Mouse (Mus musculus): ENCODE data around the gene Myo5a.

The Myo5a gene

DNA sequence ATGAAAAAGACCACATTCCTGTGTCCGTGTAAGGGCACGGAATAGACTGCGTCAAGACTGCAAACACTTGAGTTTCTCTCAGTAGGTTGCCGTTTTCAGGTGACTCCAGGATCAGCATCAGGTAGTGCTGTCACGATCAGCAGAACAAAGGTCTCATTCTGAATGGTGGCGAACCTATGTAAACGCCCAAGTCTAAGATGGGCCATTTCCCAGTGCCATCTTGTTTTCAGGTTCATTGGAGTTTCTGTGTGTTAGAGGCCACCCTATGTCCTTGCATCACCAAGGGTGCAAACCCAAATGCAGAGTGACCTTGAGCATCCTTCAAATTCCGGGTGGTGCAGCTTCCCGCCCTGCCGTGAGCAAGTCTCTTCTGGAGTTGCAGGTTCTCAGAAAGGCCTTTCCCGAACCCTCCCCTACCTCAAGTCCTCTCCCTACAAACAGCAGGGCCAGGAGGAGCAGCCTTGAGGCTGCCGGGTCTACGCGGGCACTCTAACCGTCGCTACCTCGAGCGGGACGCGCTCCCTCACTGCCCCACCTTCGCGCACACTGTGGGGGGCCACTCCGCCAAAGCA lies at the start of gene Myo5a:
Gene Myo5a (plus strand): TSS at position 559 of the 572 bp plus-strand sequence.
- DNase-seq, result no peak

DNA sequence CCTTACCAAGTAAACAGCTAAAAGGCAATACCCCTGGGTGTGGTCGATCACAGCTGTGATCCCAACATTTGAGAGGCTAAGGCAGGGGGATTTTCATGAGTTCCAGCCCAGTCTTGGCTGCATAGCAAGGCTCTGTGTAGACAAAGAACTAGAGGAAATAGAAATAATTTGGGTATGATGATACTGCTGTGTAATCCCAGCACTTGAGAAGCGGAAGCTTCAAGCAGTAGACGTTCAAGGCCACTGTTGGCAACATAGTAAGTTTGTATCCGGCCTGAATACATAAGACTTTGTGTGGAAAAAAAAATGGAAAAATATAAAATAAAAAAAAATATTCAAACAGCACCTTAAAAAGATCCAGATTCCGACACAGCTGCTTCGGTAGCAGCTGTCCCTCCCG lies 48.3 kb upstream of the Myo5a start:
- no peak for DNase-seq

GRCm38 (mm10) chr9:75023150-75023894 lies 47.5 kb upstream of the Myo5a start:
- no peak for DNase-seq

DNA sequence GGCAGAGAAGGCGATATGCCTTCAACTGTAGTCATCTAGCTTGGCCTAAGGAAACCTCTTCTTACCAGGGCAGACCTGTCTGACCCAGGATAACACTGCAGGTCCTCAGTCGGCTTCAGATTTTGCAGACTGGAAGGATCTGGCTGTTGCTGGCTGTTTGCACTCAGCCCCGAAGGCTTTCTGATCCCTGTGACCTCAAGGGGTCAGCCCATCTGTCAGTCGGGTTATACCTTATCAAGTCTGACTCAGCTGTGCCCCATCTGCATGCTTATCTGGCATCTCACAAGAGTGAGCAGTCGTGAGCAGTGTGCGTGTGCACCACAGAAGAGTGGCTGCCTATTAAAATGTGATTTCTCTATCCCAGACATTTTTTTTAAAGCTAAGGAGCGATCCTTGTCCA lies 46.7 kb upstream of the Myo5a start:
- no peak for DNase-seq

DNA sequence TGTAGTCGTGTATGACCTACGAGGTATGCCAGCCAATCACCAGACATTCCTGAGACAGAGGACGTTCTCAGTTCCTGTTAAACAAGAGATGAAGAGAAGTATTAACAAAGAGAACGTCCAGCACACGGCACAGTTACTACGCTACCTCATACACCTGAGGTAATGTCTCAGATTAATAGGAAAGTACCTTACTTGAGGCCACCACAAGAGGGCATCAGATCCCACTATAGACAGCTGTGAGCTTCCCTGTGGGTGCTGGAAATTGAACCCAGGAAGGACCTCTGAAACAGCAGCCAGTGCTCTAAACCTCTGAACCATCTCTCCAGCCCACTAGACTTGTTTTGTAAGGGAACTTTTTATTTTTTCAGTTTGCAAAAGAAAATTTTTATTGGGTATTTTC lies 45.1 kb upstream of the Myo5a start:
- no peak for DNase-seq

DNA sequence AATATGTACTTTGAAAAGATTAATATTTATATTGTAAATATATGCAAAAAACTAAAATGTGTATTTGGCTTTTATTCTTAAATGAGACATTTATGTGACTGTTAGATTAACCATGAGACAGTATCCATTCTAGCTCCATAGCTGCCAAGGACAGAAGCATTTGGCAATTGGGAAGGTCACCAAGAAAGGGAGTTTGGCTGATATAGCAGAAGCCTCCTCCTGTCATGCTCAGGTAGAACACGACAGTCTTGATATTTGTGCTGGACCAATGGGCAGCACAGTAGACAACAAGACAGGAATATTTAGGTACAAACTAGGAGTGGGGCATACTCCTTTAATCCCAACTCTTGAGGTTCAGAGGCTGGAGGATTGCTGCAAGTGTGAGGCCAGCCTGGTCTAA lies 38.4 kb upstream of the Myo5a start:
- no peak for DNase-seq

- DNase-seq, result no peak
Measured at GRCm38 (mm10) chr9:75033141-75033540, 37.7 kb upstream of the Myo5a start.

GRCm38 (mm10) chr9:75034691-75035090 lies 36.1 kb upstream of the Myo5a start:
- no peak for DNase-seq

DNA sequence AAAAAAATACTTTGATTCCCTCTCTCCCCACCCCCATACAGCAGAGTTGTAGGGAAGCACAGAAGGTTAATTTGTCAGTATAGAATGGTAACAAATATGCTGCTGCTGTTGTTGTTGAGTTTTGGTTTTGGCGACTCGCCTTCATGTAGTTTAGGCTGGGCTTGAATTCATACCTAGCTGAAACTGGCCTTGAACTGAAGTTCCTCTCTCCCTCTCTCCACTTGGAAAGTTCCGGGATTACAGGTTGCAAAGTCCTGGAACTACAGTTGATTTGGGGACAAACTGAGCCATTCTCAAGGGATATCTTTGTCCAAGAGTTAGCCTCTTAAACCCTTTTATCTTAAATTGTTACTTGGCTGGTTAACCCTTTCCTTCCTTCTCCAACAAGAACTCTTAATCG lies 34.9 kb upstream of the Myo5a start:
- DNase-seq, result no peak

DNA sequence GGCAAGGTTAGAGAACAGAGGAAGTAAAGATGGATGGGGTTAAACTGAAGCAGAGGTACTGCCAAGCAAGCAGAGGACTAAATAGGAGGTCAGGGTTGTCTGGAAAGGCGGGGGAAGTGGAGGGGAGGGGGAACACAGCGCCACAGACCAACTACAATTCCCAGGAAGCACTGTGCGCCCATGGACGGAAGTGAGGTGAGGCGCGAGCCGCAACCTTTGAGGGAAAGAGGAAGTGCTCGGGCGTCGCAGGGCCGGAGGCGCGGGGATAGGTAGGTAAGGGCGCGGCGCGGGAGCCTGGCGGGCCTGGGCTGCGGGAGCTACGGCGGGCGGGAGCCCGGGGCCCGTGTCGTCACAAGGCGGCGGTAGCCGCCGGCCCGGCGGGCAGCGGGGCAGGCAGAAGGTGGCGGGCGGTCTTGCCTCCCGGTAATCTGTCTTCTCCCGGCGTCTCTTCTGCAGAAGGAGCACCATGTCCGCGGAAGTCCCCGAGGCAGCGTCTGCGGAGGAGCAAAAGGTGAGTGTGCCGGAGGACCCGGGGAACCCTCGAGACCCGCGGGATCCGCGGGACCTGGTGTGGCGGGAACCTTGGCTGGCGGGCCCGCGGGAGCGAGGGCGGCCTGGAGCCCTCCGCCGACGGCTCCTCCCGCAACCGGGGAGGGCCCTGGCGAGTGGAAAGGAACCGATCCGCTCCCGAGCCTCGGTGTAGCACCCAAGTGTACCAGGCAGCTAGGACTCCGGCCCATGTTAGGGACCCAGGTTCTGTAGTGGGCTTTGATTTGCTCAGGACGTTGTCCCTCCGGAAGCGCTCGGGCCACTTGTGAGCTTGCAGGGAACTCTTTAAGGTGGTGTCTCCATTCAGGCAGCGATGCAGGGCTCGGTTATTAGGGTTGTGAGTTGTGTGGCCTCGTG lies 33.1 kb upstream of the Myo5a start, which contains the start of gene Arpp19:
Gene Arpp19 (plus strand): TSS at position 164 of the 906 bp plus-strand sequence.
- peak; percentile 88 to 94 for DNase-seq

DNA sequence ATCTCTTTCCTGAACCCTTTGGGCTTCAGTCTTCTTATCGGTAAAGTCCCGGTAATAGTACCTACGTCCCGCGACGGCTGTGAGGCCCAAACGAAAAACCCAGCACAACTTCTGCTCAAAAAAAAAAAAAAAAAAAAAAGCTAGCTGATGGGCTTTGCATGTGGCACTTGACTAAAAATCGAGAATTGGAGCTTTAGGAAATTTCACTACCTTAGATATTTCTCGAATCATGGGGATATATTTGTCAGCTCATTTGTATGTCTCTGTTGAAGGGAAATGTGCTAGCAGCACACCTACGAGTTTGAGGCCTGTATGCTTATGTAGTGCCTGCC lies 32.5 kb upstream of the Myo5a start:
- no peak for DNase-seq

- DNase-seq, result peak; percentile 23 to 42
Measured at GRCm38 (mm10) chr9:75040566-75040965, 30.2 kb upstream of the Myo5a start.

GRCm38 (mm10) chr9:75041840-75042525 lies 28.8 kb upstream of the Myo5a start:
- DNase-seq, result no peak

GRCm38 (mm10) chr9:75043191-75043590 lies 27.6 kb upstream of the Myo5a start:
- no peak for DNase-seq

DNA sequence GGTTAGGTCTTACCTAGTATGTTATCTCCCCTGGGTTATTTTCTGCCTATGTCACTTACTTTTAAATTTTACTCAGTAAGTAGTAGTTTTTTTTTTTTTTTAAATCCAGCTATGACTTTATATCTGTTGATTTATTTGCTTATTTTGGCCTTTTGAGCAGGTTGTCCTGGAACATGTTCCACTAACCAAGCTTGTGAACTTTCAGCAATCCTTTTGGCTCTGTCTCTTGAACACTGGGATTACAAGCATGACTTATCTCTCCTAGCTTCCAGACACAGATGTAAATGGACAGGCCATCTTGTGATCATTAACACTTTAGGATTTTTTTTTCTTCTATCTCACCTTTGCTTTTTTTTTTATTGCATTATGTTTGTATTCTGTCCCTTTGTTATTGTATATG lies 23.7 kb upstream of the Myo5a start:
- no peak for DNase-seq

- DNase-seq, result no peak
Measured at GRCm38 (mm10) chr9:75049100-75049499, 21.7 kb upstream of the Myo5a start.

- DNase-seq, result peak; percentile 66 to 81
Measured at GRCm38 (mm10) chr9:75050003-75050402, 20.8 kb upstream of the Myo5a start.

DNA sequence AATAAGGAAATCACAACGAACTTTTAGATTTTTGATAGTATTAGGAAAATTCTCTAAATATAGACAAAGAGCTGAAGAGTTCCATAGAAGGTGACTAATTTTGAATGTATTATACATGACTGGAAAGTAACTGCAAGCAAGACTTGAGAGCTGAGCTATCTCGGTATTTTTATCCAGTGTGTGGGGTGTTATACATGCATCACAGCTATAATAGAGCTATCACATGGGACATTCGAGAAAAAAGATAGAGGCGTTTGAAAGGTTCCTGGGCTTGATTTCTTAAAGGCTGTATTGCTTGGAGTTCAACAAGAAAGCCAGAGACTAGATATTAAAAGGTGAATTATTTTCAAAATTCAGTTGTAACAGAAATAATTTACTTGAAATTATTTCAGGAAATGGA lies 19.0 kb upstream of the Myo5a start:
- no peak for DNase-seq

- DNase-seq, result no peak
Measured at GRCm38 (mm10) chr9:75055046-75055445, 15.8 kb upstream of the Myo5a start.

- no peak for DNase-seq
Measured at GRCm38 (mm10) chr9:75064678-75065331, 6.0 kb upstream of the Myo5a start.

DNA sequence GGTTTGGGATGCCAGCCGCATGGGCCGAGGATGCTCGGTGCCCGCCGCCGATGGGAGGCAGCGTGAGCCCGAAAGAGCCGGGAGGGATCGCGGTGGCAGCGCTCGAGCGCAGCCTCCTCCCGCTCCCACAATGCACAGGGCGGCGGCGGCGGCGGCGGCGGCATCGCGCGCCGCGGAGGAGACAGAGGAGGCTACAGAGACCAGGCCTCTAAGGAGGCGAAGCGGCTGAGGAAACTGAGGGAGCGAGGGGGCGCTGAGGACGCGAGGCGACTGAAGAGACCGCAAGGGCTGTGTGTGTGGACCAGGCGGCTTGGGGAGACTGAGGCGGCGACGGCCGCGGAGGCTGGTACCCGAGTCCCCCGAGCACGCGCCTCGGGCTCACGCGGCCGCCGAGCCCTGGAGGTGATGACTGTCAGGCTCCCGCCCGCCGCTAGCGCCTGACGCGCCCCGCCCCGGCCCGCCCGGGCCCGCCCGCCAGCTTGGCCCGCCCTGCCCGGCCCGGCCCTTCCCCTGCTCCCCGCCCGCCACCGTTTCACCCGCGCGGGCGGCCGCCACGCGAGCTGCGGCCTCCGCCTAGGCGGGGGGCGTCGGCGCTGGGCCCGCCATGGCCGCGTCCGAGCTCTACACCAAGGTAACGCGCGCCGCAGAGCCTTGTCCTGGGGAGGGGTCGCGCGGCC lies 352 bp downstream of the Myo5a start:
- peak; percentile 67 to 85 for DNase-seq

- peak; percentile 20 to 38 for DNase-seq
Measured at GRCm38 (mm10) chr9:75071706-75072192, 934 bp downstream of the Myo5a start.

Data from kidney, postnatal 25 days (tissue).